Mouse (Mus musculus): ENCODE measurements around the gene Dynlt1b. TPM values are rescaled to one million over a fixed set of nuclear protein-coding genes. Genes with fewer than 3 reads are reported as not detected.

Dynlt1b gene
- polyA plus RNA-seq (2017; shearing (Covaris generic)), result 100 to 1,000 TPM in 1 of 2 experiments, 10 to 100 TPM in 1; 93.3 to 130 TPM

GRCm38 (mm10) chr17:6429945-6430344 lies at the start of gene Dynlt1b:
Gene Dynlt1b, plus strand, starts transcription at chr17:6430112.

Other genes with a start within 250 kb of the Dynlt1b start
- 10 to 100 TPM; 10.2 to 16.2 TPM for gene Tmem181a, start 173.3 kb upstream of the Dynlt1b start, polyA plus RNA-seq (2017; shearing (Covaris generic))
- gene Dynlt1a, start 112.6 kb upstream of the Dynlt1b start, polyA plus RNA-seq (2017; shearing (Covaris generic)), result 1 to 10 TPM; 5.0 to 6.4 TPM
- 10 to 100 TPM; 19.8 to 24.2 TPM for gene Dynlt1c, start 171.6 kb downstream of the Dynlt1b start, polyA plus RNA-seq (2017; shearing (Covaris generic))
- gene Dynlt1f, start 225.8 kb downstream of the Dynlt1b start, polyA plus RNA-seq (2017; shearing (Covaris generic)), result 10 to 100 TPM; 69.7 to 88.2 TPM
- 1 to 10 TPM; 4.1 to 7.0 TPM for gene Sytl3, start 229.0 kb downstream of the Dynlt1b start, polyA plus RNA-seq (2017; shearing (Covaris generic))